Mouse (Mus musculus): ENCODE measurements around the gene Mrpl33.

GRCm38 (mm10) chr5:31591122-31591521 lies 5.6 kb upstream of the Mrpl33 start:
- TF ChIP-seq CTCF (IDR thresholded peaks at IDR 0.05) = no peak
- no peak for TF ChIP-seq POLR2A (IDR thresholded peaks at IDR 0.05; ENCODE audit: insufficient read depth, low read depth, low read length)
- TF ChIP-seq EP300 (IDR thresholded peaks at IDR 0.05; ENCODE audit: insufficient read depth, low read depth, low read length) = no peak
